Mouse (Mus musculus) adrenal gland, postnatal 10 days (tissue): ENCODE results near the gene Tmem125. TPM values are rescaled to one million over a fixed set of nuclear protein-coding genes. Genes with fewer than 3 reads are reported as not detected.

Experiments
- total RNA-seq, 2 experiments: library from RNA; stranded (reverse); gene quantifications; 2 replicates each; pipeline ENCODE4 v1.2.3; 2021

Tmem125 gene
- total RNA-seq, 2 experiments from 2014 or later: 1.3 to 1.6 TPM

Other genes with a start within 250 kb of the Tmem125 start
- gene Szt2, start 134.8 kb downstream of the Tmem125 start, total RNA-seq: 10 to 100 TPM; 13.1 to 26.3 TPM
- 10 to 100 TPM; 63.3 to 73.5 TPM for gene Med8, start 134.7 kb downstream of the Tmem125 start, total RNA-seq
- gene Elovl1, start 116.0 kb downstream of the Tmem125 start, total RNA-seq: 10 to 100 TPM; 53.2 to 56.5 TPM
- 10 to 100 TPM; 23.2 to 28.9 TPM for gene Cdc20, start 106.7 kb downstream of the Tmem125 start, total RNA-seq
- under 1 TPM; 0.15 to 0.30 TPM for gene Mpl, start 86.5 kb downstream of the Tmem125 start, total RNA-seq
- 10 to 100 TPM; 67.3 to 74.7 TPM for gene Tie1, start 54.0 kb downstream of the Tmem125 start, total RNA-seq
- gene 2610528J11Rik, start 17.0 kb downstream of the Tmem125 start, total RNA-seq: 1 to 10 TPM; 2.6 to 4.0 TPM
- gene Cfap57, start 76.7 kb upstream of the Tmem125 start, total RNA-seq: not detected
- gene Ebna1bp2, start 76.8 kb upstream of the Tmem125 start, total RNA-seq: 10 to 100 TPM; 70.6 to 71.1 TPM
- not detected for gene Olfr62, start 114.9 kb upstream of the Tmem125 start, total RNA-seq
- gene Olfr1342, start 148.7 kb upstream of the Tmem125 start, total RNA-seq: not detected
- gene Olfr1341, start 159.5 kb upstream of the Tmem125 start, total RNA-seq: not detected
- gene Olfr1340, start 176.1 kb upstream of the Tmem125 start, total RNA-seq: not detected
- gene Olfr1339, start 188.1 kb upstream of the Tmem125 start, total RNA-seq: not detected
- not detected for gene Olfr1338, start 214.7 kb upstream of the Tmem125 start, total RNA-seq
- gene Olfr1337, start 238.5 kb upstream of the Tmem125 start, total RNA-seq: not detected